Mouse (Mus musculus): ENCODE data around the gene Bckdhb. TPM values are rescaled to one million over a fixed set of nuclear protein-coding genes. Genes with fewer than 3 reads are reported as not detected.
"Not testable (repeated sequence)": the region's sequence is repeated elsewhere in the genome, so short reads cannot be mapped to it uniquely, and the experiment has no call there.

Gene Bckdhb
- polyA plus RNA-seq, 1 experiment from 2014 or later: 49.9 TPM

- Histone ChIP-seq H3K4me3 (ENCODE audit: low read depth, low read length) (no peak overlapping the region), H3K27me3 (ENCODE audit: control insufficient read depth, insufficient read depth, low read length) (no peaks in the 10 kb centered on the region), H3K27ac (ENCODE audit: low read depth, low read length) (no peak overlapping the region), H3K9ac (ENCODE audit: low read depth, low read length) (no peak overlapping the region), H3K4me2 (no peak overlapping the region), H3K9me3 (replicated peaks; ENCODE audit: control insufficient read depth, low read length) (no peaks in the 10 kb centered on the region), H3K4me1 (ENCODE audit: control insufficient read depth, insufficient read depth, low read length) (no peaks in the 10 kb centered on the region), H3K36me3 (ENCODE audit: control insufficient read depth, insufficient read depth, low read length) (no peaks in the 10 kb centered on the region)
- ATAC-seq (replicated peaks; ENCODE audit: insufficient number of reproducible peaks, low FRiP score, low TSS enrichment): no peak
- 81% methylated on average over 2 of the region's 2 CpGs for WGBS (ENCODE audit: insufficient replicate concordance)
Measured at GRCm38 (mm10) chr9:83909836-83910235, 15.1 kb upstream of the Bckdhb start.

- Histone ChIP-seq H3K4me3 (ENCODE audit: low read depth, low read length) (no peak overlapping the region), H3K4me2 (no peak overlapping the region), H3K27me3 (ENCODE audit: control insufficient read depth, insufficient read depth, low read length) (no peaks in the 10 kb centered on the region), H3K36me3 (ENCODE audit: control insufficient read depth, insufficient read depth, low read length) (no peaks in the 10 kb centered on the region), H3K9me3 (replicated peaks; ENCODE audit: control insufficient read depth, low read length) (no peaks in the 10 kb centered on the region), H3K9ac (ENCODE audit: low read depth, low read length) (no peak overlapping the region), H3K4me1 (ENCODE audit: control insufficient read depth, insufficient read depth, low read length) (no peaks in the 10 kb centered on the region), H3K27ac (ENCODE audit: low read depth, low read length) (no peak overlapping the region)
- no peak for ATAC-seq (replicated peaks; ENCODE audit: insufficient number of reproducible peaks, low FRiP score, low TSS enrichment)
- WGBS (ENCODE audit: insufficient replicate concordance): 75% methylated on average over 2 of the region's 2 CpGs
Measured at GRCm38 (mm10) chr9:83910926-83911325, 14.0 kb upstream of the Bckdhb start.

GRCm38 (mm10) chr9:83922076-83922475 lies 2.9 kb upstream of the Bckdhb start:
- Histone ChIP-seq H3K27ac (ENCODE audit: low read depth, low read length) (no peak overlapping the region), H3K36me3 (ENCODE audit: control insufficient read depth, insufficient read depth, low read length) (no peaks in the 10 kb centered on the region), H3K9ac (ENCODE audit: low read depth, low read length) (no peak overlapping the region), H3K9me3 (replicated peaks; ENCODE audit: control insufficient read depth, low read length) (no peaks in the 10 kb centered on the region), H3K27me3 (ENCODE audit: control insufficient read depth, insufficient read depth, low read length) (no peaks in the 10 kb centered on the region), H3K4me1 (ENCODE audit: control insufficient read depth, insufficient read depth, low read length) (no peaks in the 10 kb centered on the region), H3K4me3 (ENCODE audit: low read depth, low read length) (no peak overlapping the region), H3K4me2 (no peak overlapping the region)
- WGBS (ENCODE audit: insufficient replicate concordance): 65% methylated on average over 3 of the region's 3 CpGs
- no peak for ATAC-seq (replicated peaks; ENCODE audit: insufficient number of reproducible peaks, low FRiP score, low TSS enrichment)

- H3K9ac ChIP-seq (ENCODE audit: low read depth, low read length): no peak overlapping the region
Measured at GRCm38 (mm10) chr9:83924356-83924755, 589 bp upstream of the Bckdhb start.

GRCm38 (mm10) chr9:83925688-83926041 lies 720 bp downstream of the Bckdhb start:
- H3K4me2 ChIP-seq: peak overlapping the region; percentile 85
- WGBS (ENCODE audit: insufficient replicate concordance): 62% methylated on average over 4 of the region's 4 CpGs
- no peak for ATAC-seq (replicated peaks; ENCODE audit: insufficient number of reproducible peaks, low FRiP score, low TSS enrichment)

More at GRCm38 (mm10) chr9:83924356-83924755, 589 bp upstream of the Bckdhb start:
- 81% methylated on average over 5 of the region's 5 CpGs for WGBS (ENCODE audit: insufficient replicate concordance)
- no peak; the same call in 1 of the 2 replicates for ATAC-seq (replicated peaks; ENCODE audit: insufficient number of reproducible peaks, low FRiP score, low TSS enrichment)
- no peaks in the 10 kb centered on the region for H3K36me3 ChIP-seq (ENCODE audit: control insufficient read depth, insufficient read depth, low read length)
- H3K4me1 ChIP-seq (ENCODE audit: control insufficient read depth, insufficient read depth, low read length): no peaks in the 10 kb centered on the region
- H3K4me2 ChIP-seq: peak overlapping the region; percentile 85
- no peaks in the 10 kb centered on the region for H3K27me3 ChIP-seq (ENCODE audit: control insufficient read depth, insufficient read depth, low read length)
- H3K27ac ChIP-seq (ENCODE audit: low read depth, low read length): no peak overlapping the region
- H3K9me3 ChIP-seq (replicated peaks; ENCODE audit: control insufficient read depth, low read length): no peaks in the 10 kb centered on the region
- H3K4me3 ChIP-seq (ENCODE audit: low read depth, low read length): peak overlapping the region; percentile 81

GRCm38 (mm10) chr9:83926302-83926701 lies 1.4 kb downstream of the Bckdhb start:
- Histone ChIP-seq H3K27ac (ENCODE audit: low read depth, low read length) (no peak overlapping the region), H3K9ac (ENCODE audit: low read depth, low read length) (no peak overlapping the region), H3K4me1 (ENCODE audit: control insufficient read depth, insufficient read depth, low read length) (no peaks in the 10 kb centered on the region), H3K9me3 (replicated peaks; ENCODE audit: control insufficient read depth, low read length) (no peaks in the 10 kb centered on the region), H3K36me3 (ENCODE audit: control insufficient read depth, insufficient read depth, low read length) (no peaks in the 10 kb centered on the region), H3K4me2 (no peak overlapping the region), H3K4me3 (ENCODE audit: low read depth, low read length) (no peak overlapping the region), H3K27me3 (ENCODE audit: control insufficient read depth, insufficient read depth, low read length) (no peaks in the 10 kb centered on the region)
- ATAC-seq (replicated peaks; ENCODE audit: insufficient number of reproducible peaks, low FRiP score, low TSS enrichment): no peak
- 84% methylated on average over 5 of the region's 5 CpGs for WGBS (ENCODE audit: insufficient replicate concordance)

More at GRCm38 (mm10) chr9:83925688-83926041, 720 bp downstream of the Bckdhb start:
- peak overlapping the region; percentile 82 for H3K9ac ChIP-seq (ENCODE audit: low read depth, low read length)
- no peak overlapping the region for H3K27ac ChIP-seq (ENCODE audit: low read depth, low read length)
- no peaks in the 10 kb centered on the region for H3K9me3 ChIP-seq (replicated peaks; ENCODE audit: control insufficient read depth, low read length)
- H3K4me1 ChIP-seq (ENCODE audit: control insufficient read depth, insufficient read depth, low read length): no peaks in the 10 kb centered on the region
- no peaks in the 10 kb centered on the region for H3K36me3 ChIP-seq (ENCODE audit: control insufficient read depth, insufficient read depth, low read length)
- peak overlapping the region; percentile 81 for H3K4me3 ChIP-seq (ENCODE audit: low read depth, low read length)
- no peaks in the 10 kb centered on the region for H3K27me3 ChIP-seq (ENCODE audit: control insufficient read depth, insufficient read depth, low read length)

- not testable (repeated sequence) for ATAC-seq (replicated peaks; ENCODE audit: insufficient number of reproducible peaks, low FRiP score, low TSS enrichment); H3K4me3 ChIP-seq (ENCODE audit: low read depth, low read length); H3K36me3 ChIP-seq (ENCODE audit: control insufficient read depth, insufficient read depth, low read length); H3K4me1 ChIP-seq (ENCODE audit: control insufficient read depth, insufficient read depth, low read length); H3K27ac ChIP-seq (ENCODE audit: low read depth, low read length); H3K9ac ChIP-seq (ENCODE audit: low read depth, low read length); H3K4me2 ChIP-seq; H3K9me3 ChIP-seq (replicated peaks; ENCODE audit: control insufficient read depth, low read length); H3K27me3 ChIP-seq (ENCODE audit: control insufficient read depth, insufficient read depth, low read length)
Measured at GRCm38 (mm10) chr9:83939501-83939900, 14.6 kb downstream of the Bckdhb start.

- WGBS (ENCODE audit: insufficient replicate concordance): 86% methylated on average over 3 of the region's 3 CpGs
- no peaks in the 10 kb centered on the region for H3K9me3 ChIP-seq (replicated peaks; ENCODE audit: control insufficient read depth, low read length)
- ATAC-seq (replicated peaks; ENCODE audit: insufficient number of reproducible peaks, low FRiP score, low TSS enrichment): no peak
- no peaks in the 10 kb centered on the region for H3K27me3 ChIP-seq (ENCODE audit: control insufficient read depth, insufficient read depth, low read length)
- H3K27ac ChIP-seq (ENCODE audit: low read depth, low read length): no peak overlapping the region
- H3K4me1 ChIP-seq (ENCODE audit: control insufficient read depth, insufficient read depth, low read length): no peaks in the 10 kb centered on the region
- no peak overlapping the region for H3K9ac ChIP-seq (ENCODE audit: low read depth, low read length)
- no peak overlapping the region for H3K4me3 ChIP-seq (ENCODE audit: low read depth, low read length)
- H3K36me3 ChIP-seq (ENCODE audit: control insufficient read depth, insufficient read depth, low read length): peaks cover 3% of the 10 kb centered on the region; the same call in 1 of the 2 replicates
- no peak overlapping the region for H3K4me2 ChIP-seq
Measured at GRCm38 (mm10) chr9:83940016-83940415, 15.1 kb downstream of the Bckdhb start.

- H3K4me2 ChIP-seq: no peak overlapping the region
- no peak overlapping the region for H3K4me3 ChIP-seq (ENCODE audit: low read depth, low read length)
- H3K36me3 ChIP-seq (ENCODE audit: control insufficient read depth, insufficient read depth, low read length): peaks cover 3% of the 10 kb centered on the region; the same call in 1 of the 2 replicates
- H3K4me1 ChIP-seq (ENCODE audit: control insufficient read depth, insufficient read depth, low read length): no peaks in the 10 kb centered on the region
- no peaks in the 10 kb centered on the region for H3K27me3 ChIP-seq (ENCODE audit: control insufficient read depth, insufficient read depth, low read length)
- WGBS (ENCODE audit: insufficient replicate concordance): 77% methylated on average over 9 of the region's 9 CpGs
- no peak overlapping the region for H3K27ac ChIP-seq (ENCODE audit: low read depth, low read length)
- H3K9me3 ChIP-seq (replicated peaks; ENCODE audit: control insufficient read depth, low read length): no peaks in the 10 kb centered on the region
- H3K9ac ChIP-seq (ENCODE audit: low read depth, low read length): no peak overlapping the region
- ATAC-seq (replicated peaks; ENCODE audit: insufficient number of reproducible peaks, low FRiP score, low TSS enrichment): no peak
Measured at GRCm38 (mm10) chr9:83940537-83941363, 15.8 kb downstream of the Bckdhb start.
